Mouse (Mus musculus) midbrain, embryonic 11.5 days (tissue): ENCODE data around the gene Il34. TPM values are rescaled to one million over a fixed set of nuclear protein-coding genes. Genes with fewer than 3 reads are reported as not detected.

Experiments
- ATAC-seq: fragments of 200-750 bp; cut with Nextera tagmentation; 2 replicates; pipeline ENCODE4 v1.8.0; 2017; ENCODE audit warnings: moderate TSS enrichment, moderate library complexity; ENCODE audit not compliant: low FRiP score
- DNase-seq: peaks from one replicate; pipeline ENCODE4 v3.0.0; 2015; ENCODE audit warnings: low spot score; ENCODE audit errors: missing footprints
- H3K27ac ChIP-seq: fragments of 300-500 bp; sonication (generic); 2 replicates; pipeline ENCODE4 v1.5.1; 2014; ENCODE audit warnings: low read depth, low read length
- H3K27me3 ChIP-seq: fragments of 300-500 bp; sonication (generic); 2 replicates; pipeline ENCODE4 v1.6.1; 2014; ENCODE audit warnings: mild to moderate bottlenecking, low read length, moderate library complexity, mixed read lengths; ENCODE audit not compliant: control insufficient read depth, insufficient read depth
- H3K36me3 ChIP-seq: fragments of 300-500 bp; sonication (generic); 2 replicates; pipeline ENCODE4 v1.6.1; 2014; ENCODE audit warnings: mild to moderate bottlenecking, low read length, moderate library complexity, mixed read lengths; ENCODE audit not compliant: control insufficient read depth, insufficient read depth
- H3K4me1 ChIP-seq: fragments of 300-500 bp; sonication (generic); 2 replicates; pipeline ENCODE4 v1.6.1; 2014; ENCODE audit warnings: low read length; ENCODE audit not compliant: control insufficient read depth, insufficient read depth
- H3K4me2 ChIP-seq: fragments of 300-500 bp; sonication (generic); 2 replicates; pipeline ENCODE4 v1.6.1; 2014; ENCODE audit warnings: mild to moderate bottlenecking, moderate library complexity
- H3K4me3 ChIP-seq: fragments of 300-500 bp; sonication (generic); 2 replicates; pipeline ENCODE4 v1.5.1; 2014; ENCODE audit warnings: low read depth, low read length
- H3K9ac ChIP-seq: fragments of 300-500 bp; sonication (generic); 2 replicates; pipeline ENCODE4 v1.6.1; 2014; ENCODE audit warnings: low read length
- H3K9me3 ChIP-seq: fragments of 300-500 bp; sonication (generic); 2 replicates; pipeline ENCODE4 v1.6.1; 2016; ENCODE audit warnings: low read length; ENCODE audit not compliant: control insufficient read depth
- WGBS: fragments of 180-500 bp; shearing (Covaris S2); extraction: QIAGEN DNeasy Blood & Tissue Kit; methylation state at CpG from one replicate; pipeline ENCODE4 v1.1.7; 2014; 5-methylcytosine and 5-hydroxymethylcytosine counted together
- polyA plus RNA-seq: library from polyadenylated mRNA; unstranded; fragments of >200 nt; fragmentation: Nextera tagmentation; extraction: Ambion mirVana; gene quantifications from 2 replicates; pipeline ENCODE4 v1.2.1, GENCODE M21; 2014

Gene Il34
- polyA plus RNA-seq, 1 experiment from 2014 or later = 0.38 TPM

- H3K27ac ChIP-seq = no peak overlapping the region
- H3K4me2 ChIP-seq = no peak overlapping the region
- no peak overlapping the region for H3K4me3 ChIP-seq
- no peaks in the 10 kb centered on the region for H3K27me3 ChIP-seq
- ATAC-seq (no peak), DNase-seq (no peak)
- no peak overlapping the region for H3K9ac ChIP-seq
- 92% methylated on average over 3 of the region's 3 CpGs for WGBS
- peaks cover 3% of the 10 kb centered on the region; the same call in 1 of the 2 replicates for H3K9me3 ChIP-seq
- no peaks in the 10 kb centered on the region for H3K4me1 ChIP-seq
- no peaks in the 10 kb centered on the region for H3K36me3 ChIP-seq
Measured at GRCm38 (mm10) chr8:110775721-110776120, 30.0 kb downstream of the Il34 start.

GRCm38 (mm10) chr8:110775316-110775715, 30.4 kb downstream of the Il34 start:
- DNase-seq = no peak
- Histone ChIP-seq H3K9me3 (peaks cover 3% of the 10 kb centered on the region; the same call in 1 of the 2 replicates), H3K9ac (no peak overlapping the region), H3K27ac (no peak overlapping the region), H3K4me1 (no peaks in the 10 kb centered on the region), H3K27me3 (no peaks in the 10 kb centered on the region), H3K4me3 (no peak overlapping the region), H3K36me3 (no peaks in the 10 kb centered on the region), H3K4me2 (no peak overlapping the region)
- ATAC-seq = no peak
- WGBS = 75% methylated on average over 8 of the region's 8 CpGs

DNA sequence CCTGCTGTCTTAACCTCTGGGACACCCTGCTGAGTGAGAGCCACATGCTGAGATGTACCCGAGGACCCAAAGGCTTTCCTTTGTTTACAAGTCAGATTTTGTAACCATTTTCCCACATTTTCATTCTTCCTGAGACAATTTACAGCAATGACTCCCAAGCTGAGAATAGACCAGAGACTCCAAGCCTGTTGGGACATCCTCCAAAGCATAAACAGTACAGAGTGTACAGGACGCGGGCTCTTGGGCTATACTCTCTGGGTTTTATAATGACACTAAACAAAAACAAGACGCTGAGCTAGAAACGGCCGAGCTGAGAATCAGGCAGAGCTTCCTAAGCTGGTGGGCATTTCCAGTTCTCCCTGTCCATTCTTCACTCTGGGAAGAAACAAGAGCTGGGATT, 31.0 kb downstream of the Il34 start:
- H3K9ac ChIP-seq = no peak overlapping the region
- H3K9me3 ChIP-seq = peaks cover 3% of the 10 kb centered on the region; the same call in 1 of the 2 replicates
- no peak overlapping the region for H3K27ac ChIP-seq
- DNase-seq (no peak), ATAC-seq (no peak)
- 87% methylated on average over 6 of the region's 6 CpGs for WGBS
- no peak overlapping the region for H3K4me2 ChIP-seq
- H3K4me3 ChIP-seq = no peak overlapping the region
- H3K36me3 ChIP-seq = no peaks in the 10 kb centered on the region
- no peaks in the 10 kb centered on the region for H3K4me1 ChIP-seq
- H3K27me3 ChIP-seq = no peaks in the 10 kb centered on the region

DNA sequence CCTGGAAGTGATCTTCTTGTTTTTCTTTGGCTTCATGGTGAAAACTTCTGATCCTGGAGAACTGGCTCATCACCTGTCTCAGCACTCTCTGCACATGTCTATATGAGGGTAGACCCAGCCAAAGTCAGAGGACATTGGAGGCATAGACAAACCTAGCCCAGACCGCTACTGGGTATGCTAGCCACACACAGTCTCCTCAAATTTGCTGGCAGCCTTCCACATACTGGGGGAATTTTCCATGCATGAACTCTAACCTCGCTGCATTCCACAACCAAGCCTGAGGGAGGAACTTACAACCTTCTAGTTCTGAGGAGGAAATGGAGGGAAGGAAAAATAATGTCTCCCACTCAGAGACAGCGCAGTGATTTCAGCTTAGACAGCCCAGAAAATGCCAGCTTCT, 31.7 kb downstream of the Il34 start:
- ATAC-seq (no peak), DNase-seq (no peak)
- no peak overlapping the region for H3K9ac ChIP-seq
- H3K9me3 ChIP-seq = peaks cover 3% of the 10 kb centered on the region; the same call in 1 of the 2 replicates
- no peak overlapping the region for H3K4me3 ChIP-seq
- H3K27me3 ChIP-seq = no peaks in the 10 kb centered on the region
- H3K36me3 ChIP-seq = no peaks in the 10 kb centered on the region
- H3K4me1 ChIP-seq = no peaks in the 10 kb centered on the region
- no peak overlapping the region for H3K27ac ChIP-seq
- H3K4me2 ChIP-seq = no peak overlapping the region
- WGBS = 84% methylated on average over 3 of the region's 3 CpGs

DNA sequence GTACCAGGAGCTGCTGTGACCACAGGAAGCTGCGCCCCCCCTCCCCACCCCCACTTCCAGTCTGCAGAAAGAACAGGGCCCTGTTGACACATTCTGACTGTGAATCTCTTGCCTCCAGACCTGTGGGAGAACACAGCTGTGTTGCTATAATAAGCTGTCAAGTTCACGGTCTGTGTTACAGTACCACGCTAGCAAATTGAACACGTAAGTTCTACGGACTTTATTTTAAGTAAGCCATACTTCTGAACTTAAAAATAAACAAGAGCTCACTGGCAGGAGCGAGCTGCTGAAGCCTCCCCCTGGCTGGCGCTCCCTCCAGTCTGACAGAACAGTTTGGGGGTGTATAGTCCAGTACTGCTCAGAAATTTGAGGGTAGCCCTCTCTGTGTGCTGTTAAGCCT, 33.3 kb downstream of the Il34 start:
- no peaks in the 10 kb centered on the region for H3K27me3 ChIP-seq
- no peak overlapping the region for H3K27ac ChIP-seq
- H3K4me2 ChIP-seq = no peak overlapping the region
- H3K4me1 ChIP-seq = no peaks in the 10 kb centered on the region
- no peaks in the 10 kb centered on the region for H3K36me3 ChIP-seq
- 86% methylated on average over 7 of the region's 7 CpGs for WGBS
- DNase-seq (no peak), ATAC-seq (no peak)
- H3K9ac ChIP-seq = no peak overlapping the region
- H3K4me3 ChIP-seq = no peak overlapping the region
- peaks cover 3% of the 10 kb centered on the region; the same call in 1 of the 2 replicates for H3K9me3 ChIP-seq

GRCm38 (mm10) chr8:110767261-110767660, 38.5 kb downstream of the Il34 start:
- Histone ChIP-seq H3K36me3 (no peaks in the 10 kb centered on the region), H3K27ac (no peak overlapping the region), H3K9me3 (no peaks in the 10 kb centered on the region), H3K27me3 (no peaks in the 10 kb centered on the region), H3K4me3 (no peak overlapping the region), H3K4me2 (no peak overlapping the region), H3K9ac (no peak overlapping the region), H3K4me1 (no peaks in the 10 kb centered on the region)
- DNase-seq (no peak), ATAC-seq (no peak)
- 92% methylated on average over 6 of the region's 6 CpGs for WGBS

DNA sequence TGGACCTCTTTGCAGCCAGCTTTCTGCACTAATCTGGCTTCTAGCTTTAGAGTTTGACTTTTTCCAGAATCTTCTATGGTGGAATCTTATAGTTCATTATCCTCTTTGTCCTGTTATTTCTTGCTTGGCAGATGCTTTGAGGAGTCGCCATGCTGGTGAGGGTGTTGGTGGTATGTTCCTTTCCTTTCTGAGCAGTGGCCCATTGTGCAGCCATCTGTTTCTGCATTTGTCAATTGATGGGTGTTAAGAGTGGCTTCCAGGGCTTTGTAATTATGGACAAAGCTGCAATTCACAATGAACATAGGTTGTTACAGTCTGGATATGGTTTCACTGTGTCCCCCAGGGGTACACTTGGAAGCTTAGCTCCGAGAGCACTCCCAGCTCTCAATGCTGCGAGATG, 41.1 kb downstream of the Il34 start:
- Histone ChIP-seq H3K9me3 (no peaks in the 10 kb centered on the region), H3K4me2 (no peak overlapping the region), H3K36me3 (no peaks in the 10 kb centered on the region), H3K4me3 (no peak overlapping the region), H3K27me3 (no peaks in the 10 kb centered on the region), H3K4me1 (no peaks in the 10 kb centered on the region), H3K9ac (no peak overlapping the region), H3K27ac (no peak overlapping the region)
- ATAC-seq = no peak
- 83% methylated on average over 3 of the region's 3 CpGs for WGBS
- DNase-seq = no peak

GRCm38 (mm10) chr8:110761988-110762387, 43.7 kb downstream of the Il34 start:
- H3K9ac ChIP-seq = no peak overlapping the region
- H3K36me3 ChIP-seq = no peaks in the 10 kb centered on the region
- no peaks in the 10 kb centered on the region for H3K4me1 ChIP-seq
- DNase-seq (no peak), ATAC-seq (no peak)
- no peak overlapping the region for H3K4me3 ChIP-seq
- no peaks in the 10 kb centered on the region for H3K27me3 ChIP-seq
- H3K4me2 ChIP-seq = no peak overlapping the region
- no peak overlapping the region for H3K27ac ChIP-seq
- no peaks in the 10 kb centered on the region for H3K9me3 ChIP-seq
- WGBS = 64% methylated on average over 6 of the region's 6 CpGs

- Histone ChIP-seq H3K4me2 (no peak overlapping the region), H3K9me3 (no peaks in the 10 kb centered on the region), H3K9ac (no peak overlapping the region), H3K27ac (no peak overlapping the region), H3K4me3 (no peak overlapping the region), H3K27me3 (no peaks in the 10 kb centered on the region), H3K36me3 (no peaks in the 10 kb centered on the region), H3K4me1 (no peaks in the 10 kb centered on the region)
- DNase-seq (no peak), ATAC-seq (no peak)
- WGBS = 64% methylated on average over 5 of the region's 5 CpGs
Measured at GRCm38 (mm10) chr8:110761185-110761584, 44.5 kb downstream of the Il34 start.
